Mouse (Mus musculus) E14TG2a.4 (cell line): ENCODE measurements around the gene Sh3bgrl2.

Experiments
- CTCF ChIP-seq: conservative IDR thresholded peaks from 2 replicates; pipeline ENCODE4 v1.5.1; 2014; ENCODE audit warnings: low read length
- POU5F1 ChIP-seq: IDR thresholded peaks from 2 replicates; pipeline ENCODE4 v1.6.1; 2014; ENCODE audit warnings: low read length, borderline replicate concordance

DNA sequence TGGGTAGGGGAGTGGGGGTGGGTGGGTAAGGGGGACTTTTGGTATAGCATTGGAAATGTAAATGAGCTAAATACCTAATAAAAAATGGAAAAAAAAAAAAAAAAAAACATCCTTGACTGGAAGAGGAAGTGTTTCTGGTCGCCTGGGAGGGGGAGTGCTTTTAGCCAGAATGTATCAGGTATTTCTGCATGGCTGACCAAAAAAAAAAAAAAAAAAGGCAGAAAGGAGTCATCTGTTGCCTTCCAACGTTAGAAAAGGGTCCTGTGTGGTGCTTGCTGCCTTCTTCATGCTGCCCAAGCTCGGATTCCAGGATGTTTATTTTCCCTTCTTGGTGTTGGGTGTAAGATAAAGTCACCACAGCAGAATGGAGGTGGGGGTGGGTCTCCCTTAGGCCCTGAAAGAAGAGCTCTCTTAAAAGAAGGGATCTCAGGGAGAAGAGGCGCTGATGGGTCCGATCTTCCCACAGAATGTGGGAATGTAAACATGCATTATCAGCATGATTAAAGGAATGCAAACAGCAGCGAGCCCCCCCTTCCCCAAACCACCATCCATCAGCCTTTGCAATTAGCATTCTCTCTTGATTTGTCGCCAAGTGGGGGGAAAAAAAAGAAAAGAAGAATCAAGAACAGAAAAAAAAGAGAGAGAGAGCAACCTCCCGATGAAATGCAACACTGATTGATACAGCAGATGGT is 109.0 kb downstream of the Sh3bgrl2 start:
- TF ChIP-seq CTCF (no peak), POU5F1 (no peak)
